Mouse (Mus musculus) left cerebral cortex, adult 9 months (tissue): Measurements from ENCODE around the gene Sepsecs.

Source experiments
- DNase-seq, 2 experiments: peaks; one replicate each; pipeline ENCODE4 v3.0.0; 2022; ENCODE audit warnings: low spot score in 2 of 2

Sepsecs gene

DNA sequence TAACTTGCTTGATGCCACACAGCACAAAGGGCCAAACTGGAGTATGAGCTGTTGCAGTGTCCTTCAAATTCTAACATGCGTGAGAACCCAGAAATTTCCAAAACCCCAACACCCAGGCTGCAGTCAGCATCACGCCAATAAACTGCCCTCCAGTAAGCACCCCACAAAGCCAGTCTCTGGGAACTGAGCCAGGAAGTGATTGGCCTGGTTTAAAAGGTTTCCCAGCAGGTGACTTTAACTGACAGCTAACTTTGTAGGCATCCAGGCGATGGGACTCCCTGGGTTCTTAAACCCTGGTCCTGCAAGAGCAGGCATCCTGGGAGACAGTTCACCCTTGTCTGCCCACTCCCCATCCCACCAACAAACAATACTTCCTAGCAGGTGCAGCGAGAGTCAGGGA, 59.2 kb downstream of the Sepsecs start:
- DNase-seq, result no peak

DNA sequence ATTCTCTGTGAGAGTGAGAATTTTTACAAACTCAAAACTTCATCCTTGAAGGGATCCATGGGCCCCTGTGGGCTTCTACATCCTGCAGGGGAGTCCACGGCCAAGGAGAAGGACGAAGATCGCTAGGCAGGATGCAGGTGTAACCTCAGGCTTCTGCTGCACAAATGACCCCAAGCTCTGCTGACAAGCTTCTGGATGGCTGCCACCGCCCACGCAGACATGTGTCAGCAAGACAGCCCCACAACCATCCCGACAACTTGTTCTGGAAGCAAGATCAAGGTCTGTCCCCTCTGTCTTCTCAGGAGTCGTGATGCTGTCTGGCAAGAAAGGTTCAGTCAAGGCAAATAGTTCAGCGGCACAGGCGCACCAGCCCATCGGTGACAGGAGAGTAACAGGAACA, 59.8 kb downstream of the Sepsecs start:
- no peak for DNase-seq

DNA sequence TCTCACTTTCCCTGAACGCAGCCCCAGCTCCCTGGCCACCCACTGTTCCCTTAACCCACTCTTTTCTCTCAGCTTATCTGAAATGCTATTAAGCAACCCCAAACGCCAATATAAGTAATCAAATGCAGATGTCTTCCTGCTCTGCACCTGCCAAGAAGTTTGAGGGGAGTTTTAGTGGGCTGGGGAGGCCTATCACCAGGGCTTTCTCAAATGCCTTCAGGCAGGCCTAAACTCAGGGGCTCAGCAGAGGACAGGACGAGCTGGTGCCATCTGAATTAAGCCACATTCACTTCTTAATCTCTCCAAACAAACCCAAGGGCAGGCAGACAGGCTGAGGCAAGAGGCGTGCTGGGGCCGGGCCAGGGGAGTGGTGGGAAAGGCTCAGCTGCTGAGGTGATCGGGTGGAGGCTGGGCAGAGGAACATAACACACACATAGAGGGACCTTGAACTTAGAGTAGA, 64.9 kb downstream of the Sepsecs start:
- DNase-seq, result no peak

DNA sequence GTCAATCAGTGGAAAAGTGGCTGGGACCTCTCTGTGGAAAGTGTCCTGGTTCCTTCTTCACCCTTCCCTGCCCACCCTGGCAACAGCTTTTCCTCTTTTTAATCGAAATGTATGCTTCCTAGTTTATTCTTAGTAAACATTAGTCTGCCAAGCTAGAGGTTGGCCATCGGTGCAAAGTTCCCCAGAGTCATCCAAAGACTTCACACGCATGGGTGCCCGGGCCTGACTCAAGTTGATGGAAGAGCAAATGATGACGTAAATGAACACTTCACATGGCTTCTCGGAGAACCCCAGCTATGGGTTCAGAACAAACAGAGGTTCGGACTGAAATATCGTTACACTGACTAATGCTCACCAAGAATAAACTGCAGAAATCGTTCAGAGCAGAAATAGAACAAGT, 78.9 kb downstream of the Sepsecs start:
- DNase-seq, result no peak
